Mouse (Mus musculus): ENCODE measurements around the gene Rnf128. TPM values are rescaled to one million over a fixed set of nuclear protein-coding genes. Genes with fewer than 3 reads are reported as not detected.
A peak's percentile ranks its signal among the peaks of the same experiment; 100 is the strongest.

Rnf128 gene
- polyA plus RNA-seq, 1 experiment: 1.7 TPM

DNA sequence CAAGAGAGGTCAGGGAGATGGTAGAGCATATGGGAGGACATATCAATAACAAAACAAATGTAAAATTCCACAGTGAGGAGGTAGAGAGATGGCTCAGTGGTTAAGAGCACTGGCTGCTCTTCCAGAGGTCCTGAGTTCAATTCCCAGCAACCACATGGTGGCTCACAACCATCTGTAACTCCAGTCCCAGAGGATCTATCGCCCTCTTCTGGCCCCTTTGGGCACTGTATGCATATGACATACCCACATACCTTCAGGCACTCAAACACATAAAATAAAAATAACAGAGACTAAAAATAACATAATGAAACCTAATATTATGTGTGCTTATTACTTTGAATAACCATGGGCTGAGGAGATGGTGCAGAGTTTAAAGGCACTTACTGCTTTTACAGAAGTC is 99.0 kb downstream of the Rnf128 start:
- Histone ChIP-seq H3K4me1 (ENCODE audit: control insufficient read depth, insufficient read depth, low read length) (no peaks in the 10 kb centered on the region), H3K36me3 (ENCODE audit: control insufficient read depth, insufficient read depth, low read length) (no peaks in the 10 kb centered on the region), H3K27ac (ENCODE audit: control insufficient read depth, insufficient read depth, low read depth, low read length) (no peak overlapping the region), H3K4me3 (ENCODE audit: control insufficient read depth, low read depth, low read length) (no peak overlapping the region), H3K27me3 (ENCODE audit: control insufficient read depth, insufficient read depth, low read length) (no peaks in the 10 kb centered on the region)
- no peak for TF ChIP-seq CTCF (IDR thresholded peaks at IDR 0.05; ENCODE audit: control insufficient read depth, insufficient read depth, insufficient replicate concordance, low read depth, low read length)
- no peak for TF ChIP-seq POLR2A (IDR thresholded peaks at IDR 0.05; ENCODE audit: control insufficient read depth, low read depth, low read length)

DNA sequence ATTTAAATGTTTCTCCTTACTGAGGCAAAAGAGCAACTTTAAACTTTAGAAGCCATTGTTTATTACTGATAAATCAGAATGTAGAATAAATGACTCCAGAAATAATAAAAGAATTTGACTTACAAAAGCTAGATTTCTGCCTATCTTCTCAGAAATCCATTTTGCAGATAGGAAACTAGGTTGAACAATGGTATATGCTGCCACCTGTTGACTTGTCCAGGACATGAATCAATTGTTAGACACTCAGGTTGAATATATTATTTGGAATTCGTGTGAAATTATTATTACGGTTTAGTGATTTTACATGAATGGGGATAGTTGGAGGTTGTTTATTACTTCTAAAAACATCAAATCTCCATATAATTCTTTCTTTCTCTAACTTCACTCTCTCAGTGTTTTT is 102.7 kb downstream of the Rnf128 start:
- Histone ChIP-seq H3K4me1 (ENCODE audit: control insufficient read depth, insufficient read depth, low read length) (no peaks in the 10 kb centered on the region), H3K27ac (ENCODE audit: control insufficient read depth, insufficient read depth, low read depth, low read length) (no peak overlapping the region), H3K4me3 (ENCODE audit: control insufficient read depth, low read depth, low read length) (no peak overlapping the region), H3K36me3 (ENCODE audit: control insufficient read depth, insufficient read depth, low read length) (no peaks in the 10 kb centered on the region), H3K27me3 (ENCODE audit: control insufficient read depth, insufficient read depth, low read length) (no peaks in the 10 kb centered on the region)
- no peak for TF ChIP-seq CTCF (IDR thresholded peaks at IDR 0.05; ENCODE audit: control insufficient read depth, insufficient read depth, insufficient replicate concordance, low read depth, low read length)
- no peak for TF ChIP-seq POLR2A (IDR thresholded peaks at IDR 0.05; ENCODE audit: control insufficient read depth, low read depth, low read length)

DNA sequence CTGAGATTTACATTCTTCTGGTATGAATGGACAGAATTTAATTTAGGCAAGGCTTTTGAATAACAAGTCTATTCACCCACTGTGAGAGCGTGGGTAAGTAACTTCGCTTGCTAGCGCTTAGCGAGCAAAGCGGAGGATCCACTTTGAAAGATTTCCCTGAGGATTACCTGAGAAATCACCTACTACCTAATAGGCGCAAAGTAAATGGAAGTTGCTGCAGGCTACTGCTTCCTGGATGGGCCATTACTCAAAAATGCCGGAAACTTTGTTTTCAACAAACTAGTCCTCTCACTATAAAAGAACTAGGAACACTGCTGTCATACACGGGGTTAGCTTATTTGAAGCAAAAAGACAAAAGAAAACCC is 121.3 kb downstream of the Rnf128 start:
- Histone ChIP-seq H3K4me3 (ENCODE audit: control insufficient read depth, low read depth, low read length) (peak overlapping the region; percentile 93), H3K27me3 (ENCODE audit: control insufficient read depth, insufficient read depth, low read length) (no peaks in the 10 kb centered on the region), H3K4me1 (ENCODE audit: control insufficient read depth, insufficient read depth, low read length) (no peaks in the 10 kb centered on the region; the same call in 1 of the 2 replicates), H3K36me3 (ENCODE audit: control insufficient read depth, insufficient read depth, low read length) (no peaks in the 10 kb centered on the region), H3K27ac (ENCODE audit: control insufficient read depth, insufficient read depth, low read depth, low read length) (peak overlapping the region; percentile 36; the same call in 1 of the 2 replicates)
- TF ChIP-seq CTCF (IDR thresholded peaks at IDR 0.05; ENCODE audit: control insufficient read depth, insufficient read depth, insufficient replicate concordance, low read depth, low read length): no peak
- no peak for TF ChIP-seq POLR2A (IDR thresholded peaks at IDR 0.05; ENCODE audit: control insufficient read depth, low read depth, low read length)

DNA sequence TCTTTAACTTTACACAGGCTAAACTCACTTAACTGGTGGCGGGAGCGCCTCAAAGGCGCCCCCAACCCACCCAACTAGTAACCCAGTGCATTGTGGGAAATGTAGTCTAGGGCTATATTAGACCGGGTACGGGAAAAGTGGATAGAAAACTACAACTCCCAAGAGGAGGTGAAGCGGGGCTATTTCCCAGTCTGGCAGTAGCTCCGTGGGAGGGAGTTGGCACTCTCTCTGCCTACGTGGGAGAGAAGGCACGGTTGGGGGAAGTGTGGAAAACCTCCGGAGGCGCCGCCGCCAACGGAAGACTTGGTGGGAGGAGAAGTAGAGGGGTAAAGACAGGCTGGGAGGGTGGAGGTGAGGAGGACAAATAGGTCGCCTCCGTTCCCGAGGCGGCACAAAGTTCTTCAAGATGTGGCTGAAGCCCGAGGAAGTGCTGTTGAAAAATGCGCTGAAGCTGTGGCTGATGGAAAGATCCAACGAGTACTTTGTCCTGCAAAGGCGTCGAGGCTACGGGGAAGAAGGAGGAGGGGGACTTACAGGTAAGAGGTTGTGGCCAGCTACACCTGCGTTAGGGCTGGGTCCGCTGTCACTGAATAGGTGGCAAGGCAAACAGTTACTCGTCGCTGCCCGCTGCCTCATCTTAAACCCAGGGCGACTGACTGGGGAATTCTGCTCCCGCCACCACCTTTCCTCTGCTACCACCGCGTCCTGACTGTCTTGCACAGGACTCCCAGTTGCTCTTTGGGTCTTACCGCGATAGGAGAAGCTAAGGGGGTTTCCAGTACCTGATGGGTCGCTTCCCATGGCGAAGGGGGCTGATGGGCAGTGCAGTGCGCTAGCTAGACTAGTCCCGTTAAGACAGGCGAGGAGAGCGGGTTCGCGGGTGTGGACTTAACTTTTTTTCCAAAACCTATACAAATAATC is 121.9 kb downstream of the Rnf128 start, which contains the start of gene Tbc1d8b:
Gene Tbc1d8b (plus strand): TSS at position 222 of the 921 bp plus-strand sequence.
- Histone ChIP-seq H3K36me3 (ENCODE audit: control insufficient read depth, insufficient read depth, low read length) (no peaks in the 10 kb centered on the region), H3K27me3 (ENCODE audit: control insufficient read depth, insufficient read depth, low read length) (no peaks in the 10 kb centered on the region), H3K4me3 (ENCODE audit: control insufficient read depth, low read depth, low read length) (peak within 1 kb of the TSS; percentile 93), H3K4me1 (ENCODE audit: control insufficient read depth, insufficient read depth, low read length) (no peaks in the 10 kb centered on the region; the same call in 1 of the 2 replicates), H3K27ac (ENCODE audit: control insufficient read depth, insufficient read depth, low read depth, low read length) (peak within 1 kb of the TSS; percentile 86)
- peak; percentile 46; the same call in 1 of the 2 replicates for TF ChIP-seq POLR2A (IDR thresholded peaks at IDR 0.05; ENCODE audit: control insufficient read depth, low read depth, low read length)
- TF ChIP-seq CTCF (IDR thresholded peaks at IDR 0.05; ENCODE audit: control insufficient read depth, insufficient read depth, insufficient replicate concordance, low read depth, low read length): no peak

DNA sequence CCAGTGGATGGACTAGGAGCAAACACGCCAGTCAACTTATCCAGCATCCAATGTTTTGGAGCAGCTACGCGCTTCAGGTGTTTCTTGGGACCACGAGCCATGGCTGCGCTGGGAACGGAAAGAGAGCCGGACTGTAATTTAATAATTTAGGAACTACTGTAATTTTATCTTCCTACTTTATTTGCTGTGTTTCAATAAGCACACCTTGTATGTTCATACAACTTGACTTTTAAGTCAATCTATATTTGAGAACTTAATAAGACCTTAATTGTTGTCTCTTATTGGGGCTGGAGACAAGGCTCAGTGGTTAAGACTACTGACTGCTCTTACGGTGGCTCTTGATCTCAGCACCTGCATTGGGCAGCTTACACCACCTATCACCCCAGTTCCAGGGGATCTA is 151.3 kb downstream of the Rnf128 start, which contains the start of gene Gm15013:
Gene Gm15013 (minus strand): TSS at position 101 of the 400 bp plus-strand sequence.
- no peak for TF ChIP-seq POLR2A (IDR thresholded peaks at IDR 0.05; ENCODE audit: control insufficient read depth, low read depth, low read length)
- TF ChIP-seq CTCF (IDR thresholded peaks at IDR 0.05; ENCODE audit: control insufficient read depth, insufficient read depth, insufficient replicate concordance, low read depth, low read length): no peak
- H3K27me3 ChIP-seq (ENCODE audit: control insufficient read depth, insufficient read depth, low read length): no peaks in the 10 kb centered on the region
- H3K27ac ChIP-seq (ENCODE audit: control insufficient read depth, insufficient read depth, low read depth, low read length): no peak within 1 kb of the TSS
- H3K4me3 ChIP-seq (ENCODE audit: control insufficient read depth, low read depth, low read length): no peak within 1 kb of the TSS
- no peaks in the 10 kb centered on the region for H3K36me3 ChIP-seq (ENCODE audit: control insufficient read depth, insufficient read depth, low read length)
- H3K4me1 ChIP-seq (ENCODE audit: control insufficient read depth, insufficient read depth, low read length): no peaks in the 10 kb centered on the region

DNA sequence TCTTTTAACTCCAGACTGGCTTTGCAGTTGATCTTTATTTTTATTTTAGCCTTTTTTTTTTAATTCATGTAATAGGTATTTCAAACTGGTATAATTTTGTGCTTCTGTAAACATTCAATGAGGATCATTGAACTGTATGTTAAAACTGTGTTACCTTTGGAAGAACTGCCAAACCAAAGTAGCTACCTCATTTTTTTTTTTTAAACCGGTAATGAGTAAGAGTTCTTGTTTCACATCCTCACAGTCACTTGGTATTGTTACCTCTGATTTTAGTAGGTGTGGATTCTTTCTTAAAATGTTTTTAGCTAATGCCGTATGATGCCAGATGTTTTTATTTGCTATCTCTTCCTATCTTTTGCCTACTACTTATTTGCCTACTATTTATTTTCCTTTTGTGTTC is 159.2 kb downstream of the Rnf128 start:
- Histone ChIP-seq H3K27ac (ENCODE audit: control insufficient read depth, insufficient read depth, low read depth, low read length) (no peak overlapping the region), H3K4me1 (ENCODE audit: control insufficient read depth, insufficient read depth, low read length) (no peaks in the 10 kb centered on the region), H3K27me3 (ENCODE audit: control insufficient read depth, insufficient read depth, low read length) (no peaks in the 10 kb centered on the region), H3K36me3 (ENCODE audit: control insufficient read depth, insufficient read depth, low read length) (no peaks in the 10 kb centered on the region), H3K4me3 (ENCODE audit: control insufficient read depth, low read depth, low read length) (no peak overlapping the region)
- TF ChIP-seq POLR2A (IDR thresholded peaks at IDR 0.05; ENCODE audit: control insufficient read depth, low read depth, low read length): no peak
- TF ChIP-seq CTCF (IDR thresholded peaks at IDR 0.05; ENCODE audit: control insufficient read depth, insufficient read depth, insufficient replicate concordance, low read depth, low read length): no peak

Other genes with a start within 250 kb of the Rnf128 start
- 2.1 and 4.1 TPM in 2 replicates for gene Trap1a, start 229.6 kb upstream of the Rnf128 start, polyA plus RNA-seq (2012; rRNA removed)
- 0.25 and 0.26 TPM in 2 replicates for gene D330045A20Rik, start 82.9 kb upstream of the Rnf128 start, polyA plus RNA-seq (2012; rRNA removed)
- gene Tbc1d8b, start 121.7 kb downstream of the Rnf128 start, polyA plus RNA-seq (2012; rRNA removed): 0.66 and 0.67 TPM in 2 replicates
- gene Gm15013, start 151.2 kb downstream of the Rnf128 start, polyA plus RNA-seq (2012; rRNA removed): not detected in 2 replicates
- gene Ripply1, start 219.0 kb downstream of the Rnf128 start, polyA plus RNA-seq (2012; rRNA removed): not detected in 2 replicates
- 0.11 and 0.12 TPM in 2 replicates for gene Cldn2, start 237.5 kb downstream of the Rnf128 start, polyA plus RNA-seq (2012; rRNA removed)

Data from testis, adult 2 months (tissue).